Mouse (Mus musculus) bone marrow macrophage, adult 2 months (primary cell): ENCODE data around the gene Gm5134.

ENCODE experiments used
- CTCF ChIP-seq: IDR thresholded peaks from 2 replicates; pipeline ENCODE4 v1.5.1; 2012; ENCODE audit warnings: low read depth, mild to moderate bottlenecking, low read length, moderate library complexity
- POLR2A ChIP-seq: IDR thresholded peaks from 2 replicates; pipeline ENCODE4 v1.6.1; 2012; ENCODE audit warnings: mild to moderate bottlenecking, low read depth, low read length, borderline replicate concordance

DNA sequence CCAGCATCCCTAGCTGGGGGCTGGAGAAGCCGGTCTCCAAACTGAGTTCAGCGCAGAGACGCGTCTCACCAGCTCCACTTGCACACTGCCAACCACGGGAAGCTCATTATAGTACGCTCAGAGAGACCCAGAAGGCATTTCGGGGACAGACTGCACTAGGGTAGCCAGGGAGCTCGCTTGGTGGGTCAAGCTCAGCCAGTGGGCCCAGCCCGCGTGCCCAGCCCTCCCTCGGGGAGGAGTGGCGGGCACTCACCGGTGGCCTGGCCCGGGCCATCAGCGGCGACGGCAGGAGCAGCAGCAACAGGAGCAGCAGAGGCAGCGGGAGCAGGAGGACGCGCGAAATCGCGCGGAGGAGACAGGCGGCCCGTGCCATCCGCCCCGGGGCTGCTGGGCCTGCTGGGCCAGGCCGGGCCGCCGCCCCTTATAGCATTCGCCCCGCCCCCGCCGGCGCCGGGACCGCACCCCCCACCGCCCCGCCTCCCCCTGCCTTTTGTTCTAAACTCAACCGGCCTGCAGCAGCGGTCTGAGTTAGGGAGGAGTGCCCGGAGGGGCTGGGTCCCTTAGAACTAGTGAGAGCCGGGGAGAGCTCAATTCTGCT is 22.1 kb upstream of the Gm5134 start:
- TF ChIP-seq CTCF (no peak), POLR2A (no peak)
